In genomic region chr4:47037321-47037657, GRCm38 (mm10) we compare ENCODE assay signal across 8 mouse cellular contexts. TPM values are rescaled to one million over a fixed set of nuclear protein-coding genes. Genes with fewer than 3 reads are reported as not detected.
DNase-seq lines count a peak whose midpoint lies in the region; TF ChIP-seq lines count a peak whose summit lies in the region.

No protein-coding gene starts in this region.

- intact Hi-C loops in heart, postnatal 36 days (cut with DNase I) = loop anchor here (1.0 to 5.0 kb wide), 2 partner anchors 348 to 425 kb away; no protein-coding TSS in a partner anchor

- no peaks in the 10 kb centered on the region for H3K36me3 ChIP-seq in ES-Bruce4 (ENCODE audit: control insufficient read depth, insufficient read depth, low read length, poor library complexity, severe bottlenecking)

- no peak for TF ChIP-seq POLR2A in ES-Bruce4 (IDR thresholded peaks at IDR 0.05; ENCODE audit: insufficient read depth, low read length)
- no peak for TF ChIP-seq POLR2A in bone marrow macrophage, adult 2 months (IDR thresholded peaks at IDR 0.05; ENCODE audit: borderline replicate concordance, low read depth, low read length)
- no peak for TF ChIP-seq POLR2A in embryonic fibroblast, embryonic 13.5 days (IDR thresholded peaks at IDR 0.05; ENCODE audit: low read depth, low read length)

- peak; percentile 92 for TF ChIP-seq CTCF in ES-Bruce4 (IDR thresholded peaks at IDR 0.05; ENCODE audit: low read depth, low read length)
- TF ChIP-seq CTCF in bone marrow macrophage, adult 2 months (IDR thresholded peaks at IDR 0.05; ENCODE audit: low read depth, low read length) = peak; percentile 93
- peak; percentile 95 for TF ChIP-seq CTCF in embryonic fibroblast, embryonic 13.5 days (IDR thresholded peaks at IDR 0.05; ENCODE audit: borderline replicate concordance, insufficient read depth, low read length)

- DNase-seq in heart, postnatal 36 days = peak; percentile 77 to 86
- DNase-seq in layer of hippocampus, adult 9-10 months (ENCODE audit: low spot score) = peak; percentile 71
- peak; percentile 73 for DNase-seq in lung, postnatal 10 days
- DNase-seq in retina, postnatal 7 days (ENCODE audit: low read depth, low spot score) = peak; percentile 77
- DNase-seq in urinary bladder, adult 18-20 months (ENCODE audit: low spot score in 2 of 2) = peak; percentile 55 to 75

- no peaks in the 10 kb centered on the region for H3K4me1 ChIP-seq in ES-Bruce4 (ENCODE audit: control insufficient read depth, insufficient read depth, low read length)
- H3K4me1 ChIP-seq in bone marrow macrophage, adult 2 months (ENCODE audit: control insufficient read depth, insufficient read depth, low read length) = no peaks in the 10 kb centered on the region
- peaks cover 10% of the 10 kb centered on the region; the same call in 1 of the 2 replicates for H3K4me1 ChIP-seq in embryonic fibroblast, embryonic 13.5 days (ENCODE audit: control insufficient read depth, insufficient read depth, low read length)

- no peak overlapping the region for H3K9ac ChIP-seq in ES-Bruce4 (ENCODE audit: low read depth, poor library complexity, severe bottlenecking)

- no peak overlapping the region for H3K4me3 ChIP-seq in ES-Bruce4 (ENCODE audit: low read depth, low read length)
- no peak overlapping the region for H3K4me3 ChIP-seq in bone marrow macrophage, adult 2 months (ENCODE audit: insufficient read depth, low read length)
- H3K4me3 ChIP-seq in embryonic fibroblast, embryonic 13.5 days (ENCODE audit: insufficient read depth, low read length) = no peak overlapping the region

- no peaks in the 10 kb centered on the region for H3K27me3 ChIP-seq in ES-Bruce4 (ENCODE audit: control insufficient read depth, insufficient read depth, low read length, poor library complexity, severe bottlenecking)

- no peak overlapping the region for H3K27ac ChIP-seq in ES-Bruce4 (ENCODE audit: insufficient read depth, low read length)
- H3K27ac ChIP-seq in bone marrow macrophage, adult 2 months (ENCODE audit: insufficient read depth, low read depth, low read length) = no peak overlapping the region
- no peak overlapping the region for H3K27ac ChIP-seq in embryonic fibroblast, embryonic 13.5 days (ENCODE audit: insufficient read depth, low read length)

- H3K9me3 ChIP-seq in ES-Bruce4 (replicated peaks; ENCODE audit: control insufficient read depth, insufficient read depth, low read length, poor library complexity, severe bottlenecking) = no peaks in the 10 kb centered on the region

- no peak for TF ChIP-seq EP300 in ES-Bruce4 (IDR thresholded peaks at IDR 0.05; ENCODE audit: insufficient read depth, low read depth, low read length)

RNA-seq across cellular contexts. Expression of gene Anks6, which starts 19.9 kb away (rescaled TPM):
- 1.6 and 2.8 TPM in 2 replicates for polyA plus RNA-seq in ES-Bruce4 (2011; ENCODE audit: insufficient read depth, insufficient read length, low read depth, missing spikeins)
- 1.7 and 2.4 TPM in 2 replicates for polyA plus RNA-seq in bone marrow macrophage, adult 2 months (2012; ENCODE audit: insufficient read depth, insufficient read length, missing spikeins)
- polyA plus RNA-seq in embryonic fibroblast, embryonic 13.5 days (2011; ENCODE audit: insufficient read length, low read depth, missing spikeins) = 6.8 and 7.0 TPM in 2 replicates
- 1 to 10 TPM; 2.8 to 3.0 TPM for total RNA-seq in heart, postnatal 36 days (2021)

RNA-seq across cellular contexts. Expression of gene Gabbr2, which starts 45.6 kb away (rescaled TPM):
- polyA plus RNA-seq in ES-Bruce4 (2011; ENCODE audit: insufficient read depth, insufficient read length, low read depth, missing spikeins) = not detected in 2 replicates
- polyA plus RNA-seq in bone marrow macrophage, adult 2 months (2012; ENCODE audit: insufficient read depth, insufficient read length, missing spikeins) = 0.74 TPM in 1 of 2 replicates, not detected in the other
- 0.30 TPM in 1 of 2 replicates, not detected in the other for polyA plus RNA-seq in embryonic fibroblast, embryonic 13.5 days (2011; ENCODE audit: insufficient read length, low read depth, missing spikeins)
- not detected for total RNA-seq in heart, postnatal 36 days (2021)

RNA-seq across cellular contexts. Expression of gene Galnt12, which starts 54.4 kb away (rescaled TPM):
- 4.5 and 4.9 TPM in 2 replicates for polyA plus RNA-seq in ES-Bruce4 (2011; ENCODE audit: insufficient read depth, insufficient read length, low read depth, missing spikeins)
- polyA plus RNA-seq in bone marrow macrophage, adult 2 months (2012; ENCODE audit: insufficient read depth, insufficient read length, missing spikeins) = 10.0 and 11.8 TPM in 2 replicates
- polyA plus RNA-seq in embryonic fibroblast, embryonic 13.5 days (2011; ENCODE audit: insufficient read length, low read depth, missing spikeins) = 1.3 and 2.4 TPM in 2 replicates
- under 1 TPM; 0.19 to 0.47 TPM for total RNA-seq in heart, postnatal 36 days (2021)
